Mouse (Mus musculus): Measurements from ENCODE around the gene Supt7l.

- TF ChIP-seq CTCF (IDR thresholded peaks at IDR 0.05; ENCODE audit: low read depth, low read length) (no peak), GATA1 (IDR thresholded peaks at IDR 0.05; ENCODE audit: borderline replicate concordance, low read length) (no peak), POLR2AphosphoS5 (IDR thresholded peaks at IDR 0.05; ENCODE audit: insufficient replicate concordance, low read depth, low read length) (no peak), GATA2 (IDR thresholded peaks at IDR 0.05; ENCODE audit: borderline replicate concordance, low read depth, low read length) (no peak), TAL1 (conservative IDR thresholded peaks at IDR 0.05; ENCODE audit: low read depth, low read length) (no peak)
Observed at GRCm38 (mm10) chr5:31487889-31488288, 39.7 kb downstream of the Supt7l start.

Measured in G1E (cell line).